Mouse (Mus musculus) neural tube, embryonic 14.5 days (tissue): ENCODE data around the gene Rtn4rl2. TPM values are rescaled to one million over a fixed set of nuclear protein-coding genes. Genes with fewer than 3 reads are reported as not detected.
A peak's percentile ranks its signal among the peaks of the same experiment; 100 is the strongest.
"Not testable (repeated sequence)": the region's sequence is repeated elsewhere in the genome, so short reads cannot be mapped to it uniquely, and the experiment has no call there.

Experiments
- ATAC-seq: fragments of 200-750 bp; cut with Nextera tagmentation; 2 replicates; pipeline ENCODE4 v1.8.0; 2017; ENCODE audit warnings: low read depth, mild to moderate bottlenecking, moderate TSS enrichment, moderate library complexity
- H3K27ac ChIP-seq: fragments of 300-500 bp; sonication (generic); 2 replicates; pipeline ENCODE4 v1.5.1; 2014; ENCODE audit warnings: low read depth, mild to moderate bottlenecking, control low read depth, low read length, moderate library complexity, mixed read lengths
- H3K27me3 ChIP-seq: fragments of 300-500 bp; sonication (generic); 2 replicates; pipeline ENCODE4 v1.6.1; 2014; ENCODE audit warnings: low read length; ENCODE audit not compliant: control insufficient read depth, insufficient read depth
- H3K36me3 ChIP-seq: fragments of 300-500 bp; sonication (generic); 2 replicates; pipeline ENCODE4 v1.6.1; 2014; ENCODE audit warnings: low read length, mixed read lengths; ENCODE audit not compliant: control insufficient read depth, insufficient read depth
- H3K4me1 ChIP-seq: fragments of 300-500 bp; sonication (generic); 2 replicates; pipeline ENCODE4 v1.6.1; 2014; ENCODE audit warnings: low read length; ENCODE audit not compliant: control insufficient read depth, insufficient read depth
- H3K4me2 ChIP-seq: fragments of 300-500 bp; sonication (generic); 2 replicates; pipeline ENCODE4 v1.6.1; 2014; ENCODE audit warnings: mild to moderate bottlenecking, low read depth, low read length, control low read depth
- H3K4me3 ChIP-seq: fragments of 300-500 bp; sonication (generic); 2 replicates; pipeline ENCODE4 v1.5.1; 2014; ENCODE audit warnings: low read depth, low read length, control low read depth, mixed read lengths
- H3K9ac ChIP-seq: fragments of 300-500 bp; sonication (generic); replicated peaks from 2 replicates; pipeline ENCODE4 v1.6.1; 2014; ENCODE audit warnings: low read depth, mild to moderate bottlenecking, control low read depth, low read length, mixed read lengths
- H3K9me3 ChIP-seq: fragments of 300-500 bp; sonication (generic); 2 replicates; pipeline ENCODE4 v1.6.1; 2016; ENCODE audit warnings: low read length; ENCODE audit not compliant: control insufficient read depth
- WGBS: fragments of 180-500 bp; shearing (Covaris S2); extraction: QIAGEN DNeasy Blood & Tissue Kit; methylation state at CpG from one replicate; pipeline ENCODE4 v1.1.7; 2014; 5-methylcytosine and 5-hydroxymethylcytosine counted together
- polyA plus RNA-seq: library from polyadenylated mRNA; unstranded; fragments of >200 nt; fragmentation: Nextera tagmentation; extraction: Ambion mirVana; gene quantifications from 2 replicates; pipeline ENCODE4 v1.2.1, GENCODE M21; 2014

Gene Rtn4rl2
- polyA plus RNA-seq, 1 experiment from 2014 or later: 1.8 TPM

DNA sequence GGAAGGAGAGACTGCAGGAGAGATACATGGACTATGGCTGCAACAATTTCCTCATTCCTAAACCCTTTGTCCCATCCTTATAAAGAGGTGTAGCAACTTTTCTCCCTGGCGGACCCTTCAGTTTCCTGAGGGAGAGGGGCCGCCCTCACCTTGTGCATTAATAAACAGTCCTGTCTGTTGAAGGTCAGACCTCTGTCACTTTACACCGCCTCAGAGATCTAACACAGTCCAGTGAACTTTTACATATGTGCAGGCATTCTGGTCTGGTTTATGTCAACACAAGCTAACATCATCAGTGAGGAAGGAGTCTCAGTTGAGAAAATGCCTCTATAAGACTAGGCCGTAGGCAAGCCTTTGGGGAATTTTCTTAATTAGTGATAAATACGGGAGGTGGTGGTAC, 27.4 kb upstream of the Rtn4rl2 start:
- H3K9ac ChIP-seq: no peak overlapping the region
- no peak overlapping the region for H3K27ac ChIP-seq
- H3K27me3 ChIP-seq: no peaks in the 10 kb centered on the region
- H3K4me2 ChIP-seq: no peak overlapping the region
- no peaks in the 10 kb centered on the region for H3K36me3 ChIP-seq
- 86% methylated on average over 5 of the region's 5 CpGs for WGBS
- H3K9me3 ChIP-seq: no peaks in the 10 kb centered on the region
- H3K4me3 ChIP-seq: no peak overlapping the region
- no peak for ATAC-seq
- no peaks in the 10 kb centered on the region for H3K4me1 ChIP-seq

DNA sequence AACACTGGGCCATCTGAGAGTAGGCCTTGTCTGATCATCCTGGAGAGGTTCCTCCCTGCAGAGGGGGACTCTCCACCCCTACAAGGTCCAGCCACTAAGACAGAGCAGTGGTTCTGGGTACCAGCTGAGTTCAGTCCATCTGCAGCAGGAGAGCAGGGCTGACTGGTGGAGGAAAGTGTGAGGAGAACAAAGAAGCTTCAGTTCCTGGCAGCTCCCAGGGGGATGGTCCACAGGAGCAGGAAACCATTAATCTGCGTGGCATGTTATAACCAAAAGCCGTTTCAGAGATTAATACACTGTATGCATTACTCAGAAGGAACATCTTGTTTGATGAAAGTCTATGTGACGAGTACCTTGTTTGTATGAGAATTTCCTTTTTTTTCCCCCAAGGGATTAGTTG, 26.2 kb upstream of the Rtn4rl2 start:
- Histone ChIP-seq H3K9ac (no peak overlapping the region), H3K4me2 (no peak overlapping the region), H3K4me1 (no peaks in the 10 kb centered on the region), H3K9me3 (no peaks in the 10 kb centered on the region), H3K36me3 (no peaks in the 10 kb centered on the region), H3K27me3 (no peaks in the 10 kb centered on the region), H3K4me3 (no peak overlapping the region), H3K27ac (no peak overlapping the region)
- ATAC-seq: no peak
- WGBS: 50% methylated on average over 3 of the region's 3 CpGs

GRCm38 (mm10) chr2:84896686-84897085, 10.2 kb upstream of the Rtn4rl2 start:
- not testable (repeated sequence) for H3K9ac ChIP-seq, ATAC-seq, H3K9me3 ChIP-seq, H3K27ac ChIP-seq, H3K4me1 ChIP-seq, H3K4me2 ChIP-seq, H3K4me3 ChIP-seq, H3K27me3 ChIP-seq, H3K36me3 ChIP-seq
- 96% methylated on average over 6 of the region's 6 CpGs for WGBS

DNA sequence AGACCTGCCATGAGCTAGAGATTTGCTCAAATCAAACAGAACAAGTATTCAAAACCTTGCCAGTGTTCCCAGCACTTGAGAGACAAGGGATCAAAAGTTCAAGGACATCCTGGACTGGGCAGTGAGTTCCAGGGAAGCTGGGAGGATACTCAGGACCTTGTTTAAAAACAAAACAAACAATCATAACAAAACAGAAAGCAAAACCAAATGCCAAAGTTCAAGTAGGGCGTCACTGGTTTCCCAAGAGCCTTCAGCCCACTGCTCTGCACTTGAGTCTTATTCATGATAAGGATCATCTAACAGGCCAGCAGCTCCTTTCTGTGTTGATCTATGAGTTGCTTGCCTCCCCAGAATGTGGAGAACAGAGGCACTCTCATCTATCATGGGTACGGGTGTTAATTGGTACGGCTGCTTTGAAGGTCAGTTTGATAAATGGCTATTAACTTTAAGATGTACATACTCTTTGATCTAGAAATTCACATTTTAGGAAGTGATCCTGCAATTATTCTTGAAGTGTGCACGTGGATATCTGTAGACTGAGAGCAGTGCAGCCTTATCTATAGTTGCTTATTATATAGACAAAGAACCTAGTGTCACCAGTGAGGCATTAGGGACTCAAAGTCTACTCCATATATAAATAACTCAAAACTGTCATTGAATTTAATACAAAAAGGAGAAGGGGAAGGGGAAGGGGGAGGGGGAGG, 9.1 kb upstream of the Rtn4rl2 start:
- no peak for ATAC-seq
- H3K9me3 ChIP-seq: no peaks in the 10 kb centered on the region
- H3K27me3 ChIP-seq: no peaks in the 10 kb centered on the region
- no peaks in the 10 kb centered on the region for H3K4me1 ChIP-seq
- H3K9ac ChIP-seq: no peak overlapping the region
- no peak overlapping the region for H3K4me2 ChIP-seq
- H3K36me3 ChIP-seq: no peaks in the 10 kb centered on the region
- 70% methylated on average over 4 of the region's 4 CpGs for WGBS
- H3K4me3 ChIP-seq: no peak overlapping the region
- no peak overlapping the region for H3K27ac ChIP-seq

DNA sequence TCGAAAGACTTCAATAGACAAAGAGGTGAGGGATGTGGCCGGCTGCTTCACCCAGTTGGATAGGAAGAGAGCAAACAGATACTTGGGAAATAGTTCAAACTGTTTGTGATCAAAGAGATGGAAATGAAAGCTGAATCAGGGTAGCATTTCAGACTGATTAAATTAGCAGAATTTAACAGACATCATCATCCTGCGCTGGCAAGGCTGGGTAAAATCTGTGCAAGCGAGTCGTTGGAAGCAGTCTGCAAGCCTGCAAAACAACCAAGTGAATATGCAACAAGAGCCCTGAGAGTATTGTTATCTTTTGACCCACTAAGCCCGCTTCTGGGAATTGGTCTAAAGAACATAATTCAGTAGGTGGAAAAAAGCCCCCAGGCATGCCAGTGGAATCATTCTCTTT, 6.8 kb upstream of the Rtn4rl2 start:
- Histone ChIP-seq H3K9me3 (no peaks in the 10 kb centered on the region), H3K9ac (no peak overlapping the region), H3K27ac (no peak overlapping the region), H3K4me3 (no peak overlapping the region), H3K36me3 (no peaks in the 10 kb centered on the region), H3K4me2 (no peak overlapping the region), H3K4me1 (peaks cover 8% of the 10 kb centered on the region; the same call in 1 of the 2 replicates), H3K27me3 (peaks cover 7% of the 10 kb centered on the region)
- 63% methylated on average over 6 of the region's 6 CpGs for WGBS
- no peak for ATAC-seq

GRCm38 (mm10) chr2:84890045-84890340, 3.5 kb upstream of the Rtn4rl2 start:
- no peaks in the 10 kb centered on the region for H3K9me3 ChIP-seq
- peaks cover 21% of the 10 kb centered on the region for H3K27me3 ChIP-seq
- peak; percentile 38; the same call in 1 of the 2 replicates for ATAC-seq
- no peak overlapping the region for H3K4me3 ChIP-seq
- no peak overlapping the region for H3K9ac ChIP-seq
- peaks cover 20% of the 10 kb centered on the region for H3K4me1 ChIP-seq
- 4% methylated on average over 5 of the region's 5 CpGs for WGBS
- no peak overlapping the region for H3K4me2 ChIP-seq
- H3K27ac ChIP-seq: no peak overlapping the region
- no peaks in the 10 kb centered on the region for H3K36me3 ChIP-seq

- Histone ChIP-seq H3K9ac (no peak overlapping the region), H3K4me3 (peak overlapping the region; percentile 23; the same call in 1 of the 2 replicates), H3K36me3 (no peaks in the 10 kb centered on the region), H3K4me2 (peak overlapping the region; percentile 45), H3K27ac (no peak overlapping the region), H3K27me3 (peaks cover 26% of the 10 kb centered on the region), H3K4me1 (peaks cover 20% of the 10 kb centered on the region), H3K9me3 (no peaks in the 10 kb centered on the region)
- 12% methylated on average over 14 of the region's 14 CpGs for WGBS
- no peak for ATAC-seq
Measured at GRCm38 (mm10) chr2:84889316-84890044, 3.0 kb upstream of the Rtn4rl2 start.

GRCm38 (mm10) chr2:84888657-84889315, 2.3 kb upstream of the Rtn4rl2 start:
- no peak overlapping the region for H3K27ac ChIP-seq
- peaks cover 20% of the 10 kb centered on the region for H3K4me1 ChIP-seq
- H3K36me3 ChIP-seq: no peaks in the 10 kb centered on the region
- 3% methylated on average over 28 of the region's 28 CpGs for WGBS
- H3K9ac ChIP-seq: no peak overlapping the region
- peak overlapping the region; percentile 23 for H3K4me3 ChIP-seq
- H3K9me3 ChIP-seq: no peaks in the 10 kb centered on the region
- H3K27me3 ChIP-seq: peaks cover 33% of the 10 kb centered on the region
- no peak; the same call in 1 of the 2 replicates for ATAC-seq
- peak overlapping the region; percentile 45 for H3K4me2 ChIP-seq
